Mouse (Mus musculus) heart, embryonic 12.5 days (tissue): ENCODE data around the gene Col15a1. TPM values are rescaled to one million over a fixed set of nuclear protein-coding genes. Genes with fewer than 3 reads are reported as not detected.

Source experiments
- ATAC-seq: fragments of 200-750 bp; cut with Nextera tagmentation; 2 replicates; pipeline ENCODE4 v1.8.0; 2017; ENCODE audit warnings: moderate TSS enrichment, moderate library complexity; ENCODE audit not compliant: insufficient number of reproducible peaks, low FRiP score
- H3K27ac ChIP-seq: fragments of 300-500 bp; sonication (generic); 2 replicates; pipeline ENCODE4 v1.5.1; 2016; ENCODE audit warnings: mild to moderate bottlenecking, moderate library complexity; ENCODE audit not compliant: poor library complexity, severe bottlenecking
- H3K27me3 ChIP-seq: fragments of 300-500 bp; sonication (generic); replicated peaks from 2 replicates; pipeline ENCODE4 v1.6.1; 2016; ENCODE audit warnings: mild to moderate bottlenecking, moderate library complexity
- H3K36me3 ChIP-seq: fragments of 300-500 bp; sonication (generic); 2 replicates; pipeline ENCODE4 v1.6.1; 2016; ENCODE audit warnings: mild to moderate bottlenecking, moderate library complexity
- H3K4me1 ChIP-seq: fragments of 300-500 bp; sonication (generic); replicated peaks from 2 replicates; pipeline ENCODE4 v1.6.1; 2016; ENCODE audit warnings: mild to moderate bottlenecking
- H3K4me2 ChIP-seq: fragments of 300-500 bp; sonication (generic); 2 replicates; pipeline ENCODE4 v1.6.1; 2016; ENCODE audit warnings: mild to moderate bottlenecking, moderate library complexity
- H3K4me3 ChIP-seq: fragments of 300-500 bp; sonication (generic); 2 replicates; pipeline ENCODE4 v1.5.1; 2016; ENCODE audit warnings: mild to moderate bottlenecking
- H3K9ac ChIP-seq: fragments of 300-500 bp; sonication (generic); 2 replicates; pipeline ENCODE4 v1.6.1; 2016; ENCODE audit warnings: mild to moderate bottlenecking, moderate library complexity
- H3K9me3 ChIP-seq: fragments of 300-500 bp; sonication (generic); replicated peaks from 2 replicates; pipeline ENCODE4 v1.6.1; 2016; ENCODE audit warnings: mild to moderate bottlenecking, moderate library complexity
- WGBS: fragments of 180-500 bp; shearing (Covaris S2); methylation state at CpG from one replicate; pipeline ENCODE4 v1.1.7; 2016; 5-methylcytosine and 5-hydroxymethylcytosine counted together
- polyA plus RNA-seq: library from polyadenylated mRNA; unstranded; fragments of >200 nt; fragmentation: Nextera tagmentation; extraction: Ambion mirVana; gene quantifications from 2 replicates; pipeline ENCODE4 v1.2.1, GENCODE M21; 2016

Gene Col15a1
- polyA plus RNA-seq, 1 experiment from 2014 or later = 2.2 TPM

- Histone ChIP-seq H3K27ac (no peak overlapping the region), H3K4me3 (no peak overlapping the region), H3K27me3 (no peaks in the 10 kb centered on the region), H3K36me3 (no peaks in the 10 kb centered on the region), H3K9ac (no peak overlapping the region), H3K4me2 (no peak overlapping the region), H3K4me1 (peaks cover 23% of the 10 kb centered on the region), H3K9me3 (no peaks in the 10 kb centered on the region)
- no peak for ATAC-seq
- WGBS = 80% methylated on average over 7 of the region's 7 CpGs
These were observed 22.5 kb downstream of the Col15a1 start for GRCm38 (mm10) chr4:47230498-47230897.

DNA sequence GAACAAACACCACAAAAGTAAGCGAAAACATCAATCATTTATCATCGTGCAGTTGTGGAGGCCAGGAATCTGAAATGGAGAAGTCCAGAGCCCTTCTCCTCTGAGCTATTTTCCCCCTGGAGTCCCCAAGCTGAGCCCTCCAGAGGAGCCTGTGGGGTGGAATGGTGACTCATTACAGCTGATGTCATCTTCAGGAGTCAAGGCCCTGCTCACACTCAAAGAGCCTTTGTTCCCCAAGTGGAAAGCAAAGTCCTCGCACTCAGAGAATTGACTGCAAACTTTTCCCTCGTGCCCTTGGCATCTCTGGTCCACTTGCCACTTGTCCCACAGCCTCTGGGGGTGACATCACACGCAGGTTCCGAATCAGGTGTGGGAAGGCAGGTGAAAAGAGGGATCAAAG, 23.4 kb downstream of the Col15a1 start:
- no peak overlapping the region for H3K27ac ChIP-seq
- H3K4me1 ChIP-seq = peaks cover 23% of the 10 kb centered on the region
- WGBS = 63% methylated on average over 6 of the region's 6 CpGs
- no peak overlapping the region for H3K4me3 ChIP-seq
- ATAC-seq = no peak
- no peak overlapping the region for H3K9ac ChIP-seq
- H3K27me3 ChIP-seq = no peaks in the 10 kb centered on the region; the same call in 1 of the 2 replicates
- no peaks in the 10 kb centered on the region for H3K9me3 ChIP-seq
- H3K4me2 ChIP-seq = no peak overlapping the region
- H3K36me3 ChIP-seq = no peaks in the 10 kb centered on the region

DNA sequence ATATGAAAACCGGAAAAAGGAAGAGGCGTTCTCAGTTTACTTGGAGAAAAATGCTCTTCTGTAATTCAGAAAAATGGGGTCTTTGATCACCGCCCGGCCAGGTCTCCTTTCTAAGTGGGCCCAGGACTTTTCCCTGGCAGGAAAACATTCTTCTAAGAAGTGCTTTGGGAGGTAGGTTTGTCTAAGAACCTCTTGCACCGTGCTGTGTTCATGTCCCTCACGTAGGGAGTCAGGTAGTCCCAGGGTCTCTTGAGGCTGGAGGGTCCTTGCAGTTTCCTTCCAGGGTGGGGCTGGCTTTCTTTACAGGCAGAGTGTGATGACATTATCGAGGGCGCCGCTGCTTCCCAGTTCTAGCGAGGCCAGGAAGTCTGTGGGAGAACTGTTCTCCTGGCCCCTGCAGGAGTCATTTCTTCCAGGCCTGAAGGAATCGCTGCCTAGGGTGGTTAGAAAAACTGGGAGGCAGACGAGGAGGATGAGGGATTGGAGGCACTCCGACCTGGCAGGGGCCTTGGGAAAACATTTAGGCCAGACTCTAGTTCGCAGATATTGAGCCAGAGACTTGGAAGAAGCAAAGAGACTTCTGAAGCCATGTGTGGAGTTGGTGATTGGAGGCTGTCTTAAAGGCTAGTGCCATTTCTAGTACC, 25.4 kb downstream of the Col15a1 start:
- Histone ChIP-seq H3K9me3 (no peaks in the 10 kb centered on the region), H3K36me3 (no peaks in the 10 kb centered on the region), H3K27me3 (peaks cover 7% of the 10 kb centered on the region; the same call in 1 of the 2 replicates), H3K4me3 (no peak overlapping the region), H3K4me2 (no peak overlapping the region), H3K9ac (no peak overlapping the region), H3K27ac (no peak overlapping the region), H3K4me1 (peaks cover 12% of the 10 kb centered on the region)
- no peak for ATAC-seq
- 54% methylated on average over 14 of the region's 14 CpGs for WGBS

DNA sequence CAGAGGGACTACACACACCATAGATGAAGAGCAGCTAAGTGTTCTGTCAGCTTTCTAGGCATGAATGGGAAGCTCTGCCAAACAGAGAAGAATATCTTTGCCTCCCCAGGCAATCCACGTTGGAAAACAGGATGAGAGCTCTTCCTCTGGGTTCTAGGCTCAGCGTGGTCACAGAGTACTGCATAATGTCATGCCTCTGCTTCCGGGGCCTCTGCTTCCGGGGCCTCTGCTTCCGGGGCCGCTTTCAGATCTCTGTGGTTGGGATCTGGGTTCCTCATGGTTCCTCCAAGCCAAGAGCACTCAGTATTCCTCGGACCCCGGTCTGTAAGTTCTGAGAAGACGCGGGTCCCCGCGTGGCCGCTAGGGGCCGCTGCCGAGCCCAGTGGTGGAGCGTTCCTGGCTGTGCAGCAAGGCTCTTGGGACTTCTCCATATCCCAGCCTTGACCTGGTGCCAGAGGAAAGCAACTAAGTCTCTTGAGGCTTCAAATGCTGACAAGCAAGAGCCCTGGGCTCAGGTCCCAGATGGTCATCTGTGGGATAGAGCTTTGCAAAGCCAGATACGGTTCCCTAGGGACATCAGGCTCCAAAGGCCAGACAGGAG, 26.8 kb downstream of the Col15a1 start:
- no peak overlapping the region for H3K4me2 ChIP-seq
- no peak for ATAC-seq
- H3K27ac ChIP-seq = no peak overlapping the region
- H3K4me3 ChIP-seq = no peak overlapping the region
- H3K4me1 ChIP-seq = peaks cover 11% of the 10 kb centered on the region
- H3K9me3 ChIP-seq = no peaks in the 10 kb centered on the region
- H3K27me3 ChIP-seq = peaks cover 7% of the 10 kb centered on the region; the same call in 1 of the 2 replicates
- H3K36me3 ChIP-seq = no peaks in the 10 kb centered on the region
- WGBS = 23% methylated on average over 17 of the region's 17 CpGs
- no peak overlapping the region for H3K9ac ChIP-seq

DNA sequence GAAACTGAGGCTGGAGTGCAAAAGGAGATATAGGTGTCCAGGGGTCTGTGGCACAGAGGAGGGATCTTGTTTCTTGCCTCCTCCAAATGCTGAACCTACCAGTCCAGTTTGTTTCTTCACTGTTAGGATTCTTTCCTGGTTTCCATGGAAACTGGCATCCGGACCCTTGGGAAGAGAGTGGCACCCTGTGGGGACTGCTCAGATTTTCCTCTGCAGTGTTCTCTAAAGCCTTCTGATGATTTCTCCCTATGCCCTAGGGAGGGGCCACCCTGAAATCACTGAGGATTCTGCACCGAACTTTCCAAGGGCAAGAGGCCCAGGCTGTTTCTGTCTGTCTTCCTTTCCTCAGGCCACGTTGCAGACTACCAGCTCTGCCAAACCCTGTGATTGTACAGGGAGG, 27.4 kb downstream of the Col15a1 start:
- H3K9ac ChIP-seq = no peak overlapping the region
- WGBS = 42% methylated on average over 3 of the region's 3 CpGs
- H3K9me3 ChIP-seq = no peaks in the 10 kb centered on the region
- peaks cover 7% of the 10 kb centered on the region; the same call in 1 of the 2 replicates for H3K27me3 ChIP-seq
- no peak for ATAC-seq
- no peak overlapping the region for H3K4me2 ChIP-seq
- no peak overlapping the region for H3K4me3 ChIP-seq
- no peaks in the 10 kb centered on the region for H3K36me3 ChIP-seq
- peaks cover 11% of the 10 kb centered on the region for H3K4me1 ChIP-seq
- no peak overlapping the region for H3K27ac ChIP-seq

- Histone ChIP-seq H3K4me2 (no peak overlapping the region), H3K36me3 (no peaks in the 10 kb centered on the region), H3K27ac (no peak overlapping the region), H3K9ac (no peak overlapping the region), H3K4me1 (peaks cover 10% of the 10 kb centered on the region), H3K4me3 (no peak overlapping the region), H3K9me3 (no peaks in the 10 kb centered on the region), H3K27me3 (peaks cover 7% of the 10 kb centered on the region; the same call in 1 of the 2 replicates)
- WGBS = 76% methylated on average over 7 of the region's 7 CpGs
- no peak for ATAC-seq
These were observed 28.1 kb downstream of the Col15a1 start for GRCm38 (mm10) chr4:47236104-47236503.

DNA sequence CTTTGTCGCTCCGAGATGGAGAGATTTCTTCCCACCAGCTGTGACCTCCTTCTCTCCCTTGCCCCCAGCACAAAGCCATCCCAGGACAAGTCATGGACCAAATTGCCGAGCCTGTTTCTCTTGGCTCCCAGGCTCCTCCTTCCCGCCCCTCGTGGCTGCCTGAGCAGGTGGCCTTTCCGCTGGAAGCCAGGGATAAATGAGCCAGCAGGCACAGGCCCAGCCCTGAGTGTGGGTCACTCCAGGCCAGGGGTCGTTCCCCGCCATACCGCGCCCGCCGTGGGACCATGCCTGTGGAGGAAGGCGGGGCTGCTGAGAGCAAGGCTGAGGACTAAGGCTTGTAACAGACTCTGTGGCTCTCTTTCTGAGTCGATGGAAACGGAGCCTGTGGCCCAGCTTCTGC, 29.3 kb downstream of the Col15a1 start:
- H3K4me2 ChIP-seq = no peak overlapping the region
- no peaks in the 10 kb centered on the region for H3K36me3 ChIP-seq
- H3K4me1 ChIP-seq = peaks cover 5% of the 10 kb centered on the region
- ATAC-seq = no peak
- no peak overlapping the region for H3K4me3 ChIP-seq
- H3K27ac ChIP-seq = no peak overlapping the region
- H3K9ac ChIP-seq = no peak overlapping the region
- 47% methylated on average over 15 of the region's 15 CpGs for WGBS
- peaks cover 7% of the 10 kb centered on the region; the same call in 1 of the 2 replicates for H3K27me3 ChIP-seq
- H3K9me3 ChIP-seq = no peaks in the 10 kb centered on the region

DNA sequence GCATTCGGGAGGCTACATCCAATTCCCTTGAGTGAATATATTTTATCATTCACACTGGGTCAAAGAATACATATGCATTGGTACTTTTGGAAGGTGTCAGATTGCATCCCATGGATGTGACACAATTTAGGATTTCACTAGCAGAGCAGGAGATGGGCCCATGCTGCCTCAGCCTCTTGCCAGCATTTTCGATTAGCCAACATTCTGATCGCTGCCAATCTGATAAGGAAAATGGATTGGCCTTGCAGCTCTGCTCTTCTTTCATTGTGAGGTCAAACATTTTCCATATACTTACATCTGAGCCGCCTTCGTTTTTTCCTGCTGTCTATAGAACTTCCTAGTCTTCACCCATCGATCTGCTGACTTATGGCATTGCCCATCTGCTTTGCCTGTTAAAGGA, 31.2 kb downstream of the Col15a1 start:
- WGBS = 80% methylated on average over 6 of the region's 6 CpGs
- Histone ChIP-seq H3K4me3 (no peak overlapping the region), H3K9ac (no peak overlapping the region)

DNA sequence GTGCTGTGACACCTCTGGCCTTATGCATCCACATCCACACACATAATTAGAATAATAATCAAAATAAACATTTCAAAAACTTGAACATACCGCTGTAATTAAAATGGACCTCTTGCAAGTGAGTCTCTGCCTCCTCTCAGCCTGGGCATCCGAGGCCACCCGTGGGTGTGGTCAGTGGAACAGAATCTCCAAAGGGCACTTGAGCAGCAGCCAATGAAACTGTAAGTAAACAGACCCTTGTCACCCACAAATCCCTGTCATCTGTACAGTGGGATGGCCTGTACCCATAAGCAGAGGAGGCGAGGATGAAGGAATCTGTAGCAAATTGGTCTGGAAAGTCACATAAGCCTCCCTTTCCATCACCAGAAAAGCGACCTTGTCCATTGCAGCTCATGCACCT, 32.9 kb downstream of the Col15a1 start:
- no peak overlapping the region for H3K27ac ChIP-seq
- peaks cover 7% of the 10 kb centered on the region; the same call in 1 of the 2 replicates for H3K27me3 ChIP-seq
- H3K9me3 ChIP-seq = no peaks in the 10 kb centered on the region
- H3K36me3 ChIP-seq = no peaks in the 10 kb centered on the region
- no peak overlapping the region for H3K4me3 ChIP-seq
- WGBS = 67% methylated on average over 5 of the region's 5 CpGs
- no peak overlapping the region for H3K9ac ChIP-seq
- no peak overlapping the region for H3K4me2 ChIP-seq
- H3K4me1 ChIP-seq = no peaks in the 10 kb centered on the region
- no peak for ATAC-seq

More for the DNA sequence above, 31.2 kb downstream of the Col15a1 start:
- Histone ChIP-seq H3K4me2 (no peak overlapping the region), H3K36me3 (no peaks in the 10 kb centered on the region), H3K9me3 (no peaks in the 10 kb centered on the region), H3K4me1 (peaks cover 5% of the 10 kb centered on the region; the same call in 1 of the 2 replicates), H3K27me3 (peaks cover 7% of the 10 kb centered on the region; the same call in 1 of the 2 replicates), H3K27ac (no peak overlapping the region)
- no peak for ATAC-seq

DNA sequence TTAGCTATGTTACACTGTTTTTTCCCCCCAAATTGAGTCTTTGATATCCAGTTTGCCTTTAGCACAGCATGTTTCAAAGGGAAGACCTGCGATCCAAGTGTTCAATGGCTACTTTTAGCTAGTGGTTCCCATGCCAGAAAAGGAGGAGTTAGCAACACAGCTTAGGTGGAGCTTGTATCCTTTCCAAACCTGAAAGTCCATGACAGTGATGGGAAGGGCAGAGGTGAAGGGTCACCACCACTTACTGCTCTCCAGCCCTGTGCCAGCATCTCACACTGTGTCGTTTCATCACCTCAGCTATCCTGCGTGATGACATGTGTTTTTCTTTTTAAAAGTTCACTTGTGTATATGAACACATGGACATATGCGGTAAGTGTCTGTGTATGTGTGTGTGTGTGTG, 34.2 kb downstream of the Col15a1 start:
- H3K4me1 ChIP-seq = no peaks in the 10 kb centered on the region
- 71% methylated on average over 4 of the region's 4 CpGs for WGBS
- peaks cover 6% of the 10 kb centered on the region; the same call in 1 of the 2 replicates for H3K27me3 ChIP-seq
- no peaks in the 10 kb centered on the region for H3K36me3 ChIP-seq
- H3K4me3 ChIP-seq = no peak overlapping the region
- ATAC-seq = no peak
- no peaks in the 10 kb centered on the region for H3K9me3 ChIP-seq
- H3K4me2 ChIP-seq = no peak overlapping the region
- no peak overlapping the region for H3K9ac ChIP-seq
- H3K27ac ChIP-seq = no peak overlapping the region

- Histone ChIP-seq H3K9ac (no peak overlapping the region), H3K4me3 (no peak overlapping the region), H3K36me3 (no peaks in the 10 kb centered on the region), H3K27me3 (no peaks in the 10 kb centered on the region), H3K4me2 (no peak overlapping the region), H3K9me3 (no peaks in the 10 kb centered on the region), H3K4me1 (peaks cover 15% of the 10 kb centered on the region), H3K27ac (no peak overlapping the region)
- 80% methylated on average over 6 of the region's 6 CpGs for WGBS
- ATAC-seq = no peak
These were observed 36.7 kb downstream of the Col15a1 start for GRCm38 (mm10) chr4:47244651-47245050.
